Mouse (Mus musculus) 3T3-L1 (cell line): ENCODE measurements around the gene Pex7.

Experiments used
- DNase-seq: peaks from one replicate; pipeline ENCODE4 v3.0.0-alpha.2; 2015; ENCODE audit warnings: low read depth, low spot score

Pex7 gene

DNA sequence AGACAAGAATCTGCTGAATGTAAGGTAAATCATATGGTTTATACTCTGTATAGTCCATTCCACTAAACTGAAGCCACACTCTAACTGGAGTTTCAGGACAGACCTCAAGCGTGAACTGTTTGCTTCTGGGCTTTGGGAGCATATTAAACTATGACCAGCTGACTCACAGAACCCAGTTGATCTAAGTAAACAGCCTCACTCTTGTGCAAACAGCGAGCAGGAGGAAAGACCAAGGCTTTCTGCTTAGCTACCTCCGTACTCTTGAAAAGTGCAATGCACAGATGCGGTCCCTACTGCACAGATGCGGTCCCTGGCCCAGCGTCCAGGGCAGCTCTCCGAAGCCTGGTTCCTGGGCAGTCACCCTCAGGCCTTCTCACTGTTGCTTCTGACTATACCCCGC is 30.2 kb downstream of the Pex7 start:
- no peak for DNase-seq

DNA sequence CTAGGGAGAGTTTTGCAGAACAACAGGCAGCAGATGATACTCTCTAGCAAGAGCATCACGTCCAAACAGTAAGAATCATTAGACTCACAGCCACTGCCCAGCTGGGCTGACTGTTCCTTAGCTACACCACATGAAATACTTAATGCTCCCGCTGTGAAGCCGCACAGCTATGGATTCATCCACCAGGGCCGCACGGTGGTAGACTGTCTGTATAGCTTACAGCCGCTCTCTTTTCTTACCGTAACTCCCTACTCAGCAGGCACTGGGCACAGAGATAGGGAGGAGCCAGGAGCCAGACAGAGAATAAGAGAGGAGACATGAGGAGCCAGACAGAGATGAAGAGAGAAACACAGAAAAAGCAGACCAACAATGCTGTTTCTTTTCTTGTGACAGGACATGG is 30.8 kb downstream of the Pex7 start:
- DNase-seq: no peak

DNA sequence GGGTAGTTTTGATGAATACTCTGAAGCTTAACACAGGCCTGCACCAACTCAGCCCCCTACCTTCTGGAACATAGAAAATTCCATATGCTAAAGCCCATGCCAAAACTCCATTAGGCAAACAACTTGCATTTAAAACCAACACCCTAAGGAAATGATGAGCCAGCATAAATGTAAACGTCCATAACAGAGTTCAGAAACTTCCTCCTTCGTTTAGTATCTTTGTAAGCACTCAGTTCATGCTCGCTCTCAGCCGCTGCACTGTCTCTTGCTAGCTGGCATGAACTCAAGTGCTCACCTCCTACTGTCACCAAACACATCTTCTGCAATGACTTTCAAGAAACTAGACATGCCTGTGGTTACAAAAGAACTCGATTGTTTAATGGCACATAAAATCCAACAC is 32.1 kb downstream of the Pex7 start:
- DNase-seq: no peak

DNA sequence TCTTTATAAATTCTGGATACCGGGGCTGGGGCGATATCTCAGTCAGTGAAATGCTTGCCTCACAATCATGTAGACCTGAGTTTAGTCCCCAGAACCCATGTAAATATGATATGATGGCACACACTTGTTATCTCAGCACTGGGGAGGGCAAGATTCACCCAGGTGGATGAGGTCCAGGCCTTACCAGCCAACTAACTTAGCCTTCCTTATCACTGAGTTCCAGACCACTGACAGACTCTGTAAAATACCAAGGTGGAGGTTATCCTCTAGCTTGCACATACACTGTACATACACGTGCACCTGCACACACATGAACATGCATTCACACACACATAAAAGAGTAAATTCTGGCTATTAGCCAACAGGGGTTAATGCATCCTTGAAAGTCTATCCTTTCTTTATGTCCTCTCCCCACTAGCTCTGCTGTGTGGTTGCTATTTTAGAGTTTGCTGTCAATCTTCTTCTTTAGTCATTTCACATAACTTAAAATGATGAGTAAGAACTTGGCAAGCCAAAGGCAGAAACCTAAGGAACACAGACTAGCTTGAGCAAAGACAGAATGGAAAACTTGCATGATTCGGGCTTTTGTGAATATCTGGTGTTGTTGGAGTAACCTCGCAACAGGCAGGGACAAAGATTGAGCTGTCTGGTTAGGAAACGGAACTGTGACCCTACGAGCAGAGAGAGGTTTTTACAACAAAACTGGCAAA is 51.7 kb downstream of the Pex7 start:
- DNase-seq: peak; percentile 75

DNA sequence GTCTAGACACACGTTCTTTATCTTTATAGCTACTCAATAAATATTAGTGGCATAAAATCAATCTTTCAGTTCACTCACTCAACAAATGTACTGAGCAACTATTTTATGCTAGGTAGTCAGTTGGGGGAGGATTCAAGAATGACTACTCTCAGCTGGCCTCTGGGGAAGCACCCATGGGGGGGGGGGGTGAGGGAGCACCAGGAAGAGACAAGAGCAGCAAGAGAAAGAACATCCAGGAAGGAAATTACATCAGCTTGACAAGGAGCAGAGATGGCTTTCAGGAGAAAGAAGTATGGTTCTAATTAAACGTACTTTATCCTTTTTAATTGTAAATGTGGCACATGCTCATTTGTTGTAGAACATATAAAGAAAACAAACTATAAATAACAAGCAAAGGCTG is 53.9 kb downstream of the Pex7 start:
- DNase-seq: no peak

DNA sequence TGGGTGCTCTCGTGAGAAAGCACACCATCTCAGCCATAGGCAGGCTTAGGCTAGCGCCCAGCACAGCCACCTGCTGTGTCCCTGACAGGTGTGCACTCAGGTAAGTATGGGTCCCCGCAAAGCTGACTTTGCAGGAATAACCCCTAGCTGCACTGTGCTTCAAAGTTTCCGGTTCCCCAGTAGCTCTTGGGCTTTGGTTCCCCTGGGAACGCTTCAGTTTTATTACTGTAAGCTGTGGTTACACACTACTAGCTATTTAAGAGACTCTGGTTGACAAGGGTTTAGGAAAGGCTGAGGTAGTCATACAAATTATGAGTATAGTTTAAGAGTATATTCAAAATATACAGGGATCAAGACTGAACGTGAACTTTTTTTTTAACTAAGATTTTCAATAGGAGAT is 54.7 kb downstream of the Pex7 start:
- peak; percentile 12 for DNase-seq

DNA sequence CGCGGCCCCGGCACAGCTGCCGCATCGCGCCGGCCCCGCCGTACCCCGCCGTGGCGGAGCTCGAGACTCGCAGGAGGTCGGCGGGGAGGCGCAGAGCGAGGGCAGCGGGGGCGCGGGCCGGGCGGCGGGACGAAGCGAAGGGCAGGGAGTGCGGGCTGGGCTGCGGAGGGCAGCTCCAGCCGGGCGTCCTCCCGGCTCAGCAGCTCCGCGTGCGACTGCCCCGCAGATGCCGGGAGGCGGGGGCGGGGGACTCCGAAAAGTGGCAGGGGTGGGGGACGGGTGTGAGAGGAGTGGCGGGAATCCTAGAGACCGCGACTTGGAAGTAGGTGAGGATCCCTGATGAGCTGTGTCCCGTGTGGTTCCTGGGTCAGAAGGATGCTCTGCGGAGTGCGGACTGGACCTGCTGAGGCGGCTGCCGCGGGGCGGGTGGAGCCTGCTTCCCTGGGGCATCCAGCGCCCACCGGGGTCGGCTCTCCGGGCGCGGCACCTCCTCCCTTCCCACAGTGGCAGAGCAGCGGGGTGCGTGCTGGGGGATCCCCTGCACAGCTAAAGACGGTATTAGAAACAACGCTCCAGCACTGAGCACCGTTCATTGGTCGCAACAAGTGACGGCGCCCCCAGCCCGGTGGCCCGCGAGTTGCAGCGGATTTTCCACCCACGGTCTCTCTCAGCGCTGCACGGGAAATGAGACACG is 56.3 kb downstream of the Pex7 start, which contains the start of gene Slc35d3:
Gene Slc35d3 (minus strand): TSS at position 462 of the 694 bp plus-strand sequence.
- no peak for DNase-seq

DNA sequence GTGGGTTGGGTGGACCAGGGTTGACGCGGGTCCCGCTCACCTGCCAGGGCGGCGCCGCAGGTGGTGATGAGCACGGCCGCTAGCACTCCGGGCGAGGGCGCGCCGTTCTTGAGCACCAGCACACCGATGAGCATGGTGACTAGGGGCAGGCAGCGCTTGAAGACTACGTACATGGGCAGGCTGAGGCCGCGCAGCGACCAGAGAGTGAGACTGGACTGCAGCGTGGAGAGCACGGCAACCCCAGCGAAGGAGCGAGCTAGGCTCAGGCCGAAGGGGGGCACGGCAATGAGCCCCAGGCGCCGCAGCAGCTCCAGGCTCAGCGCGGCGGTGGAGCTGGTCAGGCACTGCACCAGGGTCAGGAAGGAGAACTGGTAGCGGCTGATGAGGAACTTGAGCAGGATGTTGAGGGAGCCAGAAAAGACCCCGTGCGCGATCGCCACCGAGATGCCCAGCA is 56.9 kb downstream of the Pex7 start:
- no peak for DNase-seq

DNA sequence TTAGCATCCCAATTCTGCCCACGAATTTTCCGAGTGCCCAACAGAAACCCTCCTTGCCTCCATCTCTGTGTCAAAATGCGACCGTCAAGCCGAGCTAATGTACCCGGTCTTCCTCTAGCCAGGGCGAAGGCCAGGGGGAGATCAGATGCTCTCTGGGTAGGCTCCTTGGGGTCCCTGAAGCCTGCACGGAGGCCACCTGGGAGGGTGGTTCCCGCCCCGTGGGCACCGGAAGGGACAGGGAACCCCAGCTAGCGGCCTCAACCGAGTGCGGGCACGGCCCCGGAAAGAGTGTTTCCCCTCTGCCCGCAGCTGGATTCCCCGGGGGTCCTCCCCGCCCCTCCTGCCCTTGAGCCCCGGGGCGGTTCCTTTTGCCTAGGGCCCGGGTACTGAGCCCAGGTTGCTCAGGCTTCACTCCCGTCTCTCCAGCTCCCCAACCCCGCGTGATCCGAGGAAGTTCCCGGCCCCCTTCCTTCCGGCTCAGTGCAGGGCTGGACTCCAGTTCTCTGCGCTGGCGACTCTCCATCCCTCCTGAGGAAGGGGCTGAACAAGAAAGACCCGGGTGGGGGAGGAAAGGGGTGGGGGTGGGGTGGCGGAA is 57.6 kb downstream of the Pex7 start:
- DNase-seq: no peak

DNA sequence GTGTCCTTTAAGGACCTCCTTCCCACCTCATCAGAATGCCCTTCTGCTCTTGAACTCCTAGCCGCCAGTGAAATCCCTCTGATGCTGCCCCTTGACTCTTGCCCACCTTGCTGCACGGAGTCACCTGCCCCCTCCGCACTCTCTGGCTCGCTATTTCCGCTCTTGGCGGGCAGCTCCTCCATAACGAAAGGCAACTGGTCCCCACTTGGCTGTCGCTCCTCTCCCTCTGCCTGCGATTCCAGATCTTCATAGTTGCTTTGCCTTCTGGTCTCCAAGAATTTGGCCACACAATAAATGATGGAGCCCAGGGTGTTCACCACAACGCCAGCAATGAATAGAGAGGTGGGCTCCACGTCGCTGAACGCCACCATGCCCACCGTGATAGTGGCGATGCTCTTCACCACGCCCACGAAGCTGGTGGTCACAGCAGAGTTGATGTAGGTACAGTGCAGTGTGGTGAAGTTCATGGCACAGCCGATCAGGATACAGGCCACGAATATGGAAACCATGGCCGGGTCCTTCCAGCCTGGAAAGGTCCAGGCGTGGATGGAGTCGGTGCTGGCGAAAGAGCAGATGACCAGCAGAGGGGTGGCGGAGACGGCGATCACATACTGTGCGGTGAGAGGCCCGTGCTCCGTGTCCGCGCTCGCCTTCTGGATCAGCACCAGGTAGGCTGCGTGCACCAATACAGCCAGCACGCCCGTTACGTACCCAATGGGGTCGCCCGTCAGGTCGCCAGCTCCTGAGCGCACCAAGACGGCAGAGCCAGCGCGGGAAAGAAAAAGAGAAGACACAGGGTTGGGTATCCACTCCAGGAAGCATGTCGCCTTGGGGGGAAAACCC is 58.3 kb downstream of the Pex7 start:
- no peak for DNase-seq

DNA sequence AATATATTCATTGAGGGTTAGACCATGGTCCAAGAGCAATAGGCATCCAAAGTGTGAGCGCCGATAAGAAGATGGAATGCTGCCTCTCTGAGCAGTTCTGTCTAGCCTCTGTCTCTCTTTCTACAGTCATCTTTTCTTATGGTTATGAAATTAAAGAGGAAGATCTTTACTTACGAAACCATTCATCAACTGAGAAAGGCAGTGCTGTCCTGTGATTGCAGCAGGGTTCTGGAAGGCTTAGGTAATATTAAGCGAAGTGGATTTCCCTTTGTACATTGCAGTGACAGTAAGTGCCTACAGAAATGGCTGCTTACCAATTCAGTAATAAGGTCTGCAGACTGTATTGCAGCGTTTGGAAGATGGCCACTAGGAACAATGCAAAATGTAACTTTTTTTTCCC is 67.7 kb downstream of the Pex7 start:
- DNase-seq: no peak

DNA sequence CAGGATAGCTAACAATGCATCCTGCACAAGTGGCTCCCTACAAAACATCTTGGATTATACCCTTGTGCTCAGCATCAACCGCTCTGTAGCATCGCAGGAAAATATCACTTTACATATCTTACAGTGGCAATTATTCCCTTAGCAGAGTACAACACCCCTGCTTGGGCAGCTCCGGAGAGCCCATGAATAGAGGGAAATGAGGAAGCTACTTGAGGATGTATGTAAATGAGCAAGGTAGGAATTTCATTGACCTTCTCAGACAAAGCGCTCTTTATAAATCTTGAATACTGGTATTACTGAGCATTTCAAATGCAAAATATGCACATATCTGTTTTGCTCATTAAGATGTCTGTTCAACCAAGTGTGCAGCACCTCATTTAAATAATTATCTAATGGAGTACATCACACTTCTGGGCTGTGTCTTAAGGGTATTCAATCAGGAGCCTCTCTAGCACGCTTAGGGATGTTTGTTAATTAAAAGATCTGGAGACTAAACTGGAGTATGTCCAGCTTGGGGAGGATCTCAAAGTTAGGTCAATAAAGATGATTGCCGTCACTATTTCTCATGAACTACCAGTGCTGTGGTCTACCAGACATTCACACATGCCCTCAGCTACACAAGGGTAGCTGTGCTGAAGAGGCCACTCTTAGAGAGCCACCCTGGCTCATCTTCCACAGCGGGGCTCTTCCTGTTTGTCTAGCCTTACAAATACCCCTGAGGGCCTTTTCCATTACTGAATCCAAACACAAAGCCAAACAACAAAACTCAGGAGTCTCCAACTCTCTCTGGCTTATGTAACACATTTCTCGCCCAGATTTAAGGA is 71.4 kb downstream of the Pex7 start:
- DNase-seq: no peak

DNA sequence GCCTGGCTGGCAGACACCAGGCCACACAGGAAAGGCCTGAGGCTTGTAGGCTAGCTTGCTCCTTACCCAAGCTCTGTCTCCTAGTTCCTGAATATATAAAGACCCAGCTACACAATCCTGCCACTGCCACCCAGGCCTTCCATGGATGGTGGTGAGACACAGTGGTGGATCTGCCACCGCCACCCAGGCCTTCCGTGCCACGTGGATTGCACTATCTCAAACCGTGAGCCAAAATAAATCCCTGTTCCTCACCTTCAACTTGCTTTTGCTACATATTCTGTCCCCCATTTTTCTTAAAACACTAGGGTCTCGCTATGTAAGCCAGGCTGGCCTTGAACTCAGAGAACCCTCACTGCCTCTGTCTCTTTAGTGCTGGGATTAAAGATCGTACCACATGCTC is 73.3 kb downstream of the Pex7 start:
- DNase-seq: no peak

DNA sequence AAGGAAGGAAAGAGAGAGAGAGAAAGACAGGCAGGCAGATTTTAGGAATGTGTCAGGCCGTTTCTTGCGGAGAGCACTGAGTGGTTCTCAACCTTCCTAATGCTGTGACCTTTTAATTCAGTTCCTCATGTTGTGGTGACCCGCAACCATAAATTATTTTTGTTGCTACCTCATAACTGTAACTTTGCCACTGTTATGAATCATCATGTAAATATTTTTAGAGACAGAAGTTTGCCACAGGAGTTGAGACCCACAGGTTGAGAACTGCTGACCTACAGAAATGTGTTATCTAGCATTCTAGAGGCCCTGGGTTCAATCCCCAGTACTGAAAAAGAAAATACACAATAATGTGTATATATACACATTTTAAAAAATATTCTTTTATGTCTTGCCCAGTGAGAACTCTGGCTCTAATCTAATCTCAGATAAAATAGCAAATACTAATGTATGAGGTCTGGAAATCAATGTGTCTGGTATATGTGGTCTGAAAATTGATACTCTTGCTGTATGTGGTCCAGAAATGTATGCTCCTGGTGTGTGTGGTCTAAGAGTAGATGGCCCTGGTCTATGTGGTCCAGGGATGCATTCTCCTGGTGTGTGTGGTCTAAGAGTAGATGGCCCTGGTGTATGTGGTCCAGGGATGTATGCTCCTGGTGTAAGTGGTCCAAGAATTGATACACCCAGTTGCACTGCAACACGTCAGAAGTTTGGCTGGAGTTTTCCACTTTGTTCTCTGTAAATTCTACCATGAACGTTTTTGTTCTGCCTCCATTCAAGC is 76.2 kb downstream of the Pex7 start:
- peak; percentile 49 for DNase-seq

DNA sequence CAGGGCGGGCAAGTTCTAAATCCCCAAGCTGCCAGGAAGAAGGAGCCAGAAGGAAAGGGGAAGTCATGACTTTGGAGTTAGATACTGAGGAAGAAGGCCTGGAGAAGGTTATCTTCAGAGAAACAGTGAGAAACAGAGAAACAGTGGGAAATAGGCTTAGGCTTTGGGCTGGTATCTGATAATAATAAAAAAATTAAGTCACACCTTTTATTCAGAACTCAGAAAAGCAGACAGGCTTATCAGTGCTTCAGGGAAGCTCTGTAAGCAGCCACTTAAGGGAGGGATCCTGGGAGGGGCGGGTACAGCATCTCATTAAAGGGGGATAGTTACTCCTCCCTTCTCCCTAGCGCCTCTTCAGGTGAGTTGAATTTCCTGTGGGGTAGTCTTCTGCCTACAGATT is 86.5 kb downstream of the Pex7 start:
- no peak for DNase-seq

DNA sequence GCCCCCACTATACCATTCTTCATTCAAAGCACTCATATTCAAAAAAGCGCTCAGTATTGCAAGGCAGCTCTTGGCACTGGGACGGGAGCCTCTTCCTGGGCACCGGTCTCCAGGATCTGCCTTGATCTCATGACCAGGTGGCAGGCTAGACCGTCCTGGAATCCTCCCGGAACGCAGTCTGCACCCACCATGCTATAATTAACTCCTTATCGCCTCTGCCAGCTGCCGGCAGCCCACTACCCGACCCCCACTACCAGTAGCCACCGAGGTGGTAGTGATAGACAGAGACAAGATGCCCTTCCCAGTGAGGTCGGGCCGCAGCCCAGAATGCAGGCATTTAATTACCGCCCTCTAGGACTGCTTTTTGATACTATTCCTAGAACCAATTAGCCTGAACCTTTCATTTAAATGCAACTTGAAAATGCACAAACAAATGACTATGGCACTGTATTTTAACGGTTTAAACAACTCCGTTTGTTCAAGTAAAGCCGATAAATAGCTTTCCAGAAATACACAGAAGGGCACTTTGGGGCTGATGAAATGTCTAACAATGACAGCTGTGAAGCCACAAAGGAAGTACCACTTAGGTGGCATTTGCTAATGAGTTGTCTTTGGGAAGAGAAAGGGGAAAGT is 88.7 kb downstream of the Pex7 start:
- no peak for DNase-seq

DNA sequence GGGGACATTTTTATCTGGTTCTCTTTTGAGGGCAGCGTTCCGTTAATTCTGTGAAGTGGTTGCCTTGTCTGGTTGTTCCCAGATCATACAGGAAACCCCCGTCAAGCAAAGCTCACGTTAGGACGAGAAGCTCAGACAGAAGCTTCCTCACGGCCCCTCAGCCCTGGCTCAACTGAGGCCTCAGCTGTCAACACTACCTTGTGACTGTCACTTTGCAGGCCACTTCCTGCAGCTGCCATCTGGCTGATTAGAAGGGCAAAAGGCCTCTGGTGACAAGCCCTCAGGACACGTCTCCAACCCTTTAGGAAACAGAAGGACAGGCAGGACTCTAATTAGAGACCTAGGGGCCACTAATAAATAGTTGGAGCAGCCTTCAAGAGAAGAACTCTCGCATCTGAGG is 92.1 kb downstream of the Pex7 start:
- no peak for DNase-seq

DNA sequence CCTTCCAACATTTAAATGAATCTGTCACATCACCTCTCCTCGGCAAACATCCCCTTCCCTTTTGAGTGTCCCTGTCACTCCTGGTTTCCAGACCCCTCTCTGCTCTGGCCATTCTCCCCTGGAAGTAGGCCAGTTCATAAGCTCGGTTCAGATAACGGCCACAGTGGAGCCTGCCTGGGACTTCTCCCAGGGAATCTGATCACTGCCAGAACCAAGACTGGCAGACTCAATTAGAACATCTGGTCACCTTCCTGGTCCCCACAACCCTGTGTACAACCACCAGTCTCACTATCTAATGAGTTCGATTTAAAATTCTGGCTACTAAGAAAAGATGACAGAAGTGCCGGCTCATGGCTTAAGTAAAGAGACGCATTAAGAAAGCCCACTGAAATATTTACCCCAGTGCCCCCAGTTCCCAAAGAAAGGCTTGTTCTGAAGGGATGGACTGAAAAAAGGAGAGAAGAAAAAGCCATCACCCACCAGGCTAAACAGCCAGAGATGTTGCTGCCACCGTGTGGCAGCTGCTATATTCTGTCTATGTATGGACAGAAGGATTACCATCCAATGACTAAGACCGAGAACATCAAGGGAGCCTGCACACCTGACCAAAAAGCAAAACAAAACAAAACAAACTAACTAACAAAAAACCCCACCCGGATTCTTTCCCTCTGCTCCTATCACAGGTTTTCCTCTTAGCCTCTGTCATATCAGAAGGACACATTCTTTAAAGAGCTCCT is 95.9 kb downstream of the Pex7 start:
- DNase-seq: peak; percentile 42

DNA sequence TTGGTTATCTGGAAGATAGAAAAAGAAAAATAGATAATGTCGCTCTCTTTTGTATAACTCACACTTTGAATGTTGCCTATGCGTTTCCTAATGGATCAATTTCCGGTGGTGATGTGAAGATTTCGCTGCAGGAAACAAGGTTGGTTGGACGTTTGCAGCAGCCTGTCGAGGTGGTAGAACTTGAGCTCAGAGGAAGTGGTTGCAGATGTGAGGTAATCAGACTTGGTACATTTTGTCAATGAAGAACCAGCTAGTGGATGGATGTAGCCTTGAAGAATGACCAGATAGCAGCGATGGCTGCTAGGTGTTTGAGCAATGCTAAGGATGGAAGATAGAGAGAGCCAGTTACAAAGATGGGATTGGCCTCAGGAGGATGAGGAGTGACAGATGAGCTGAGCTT is 102.7 kb downstream of the Pex7 start:
- no peak for DNase-seq
